Mouse (Mus musculus): ENCODE measurements at regions not wholly inside any gene's neighbourhood (a gene's known extent, or its start where the extent isn't known, plus 50 kb on each side); places are given as distances from the start of the nearest gene placed in this dataset.

DNA sequence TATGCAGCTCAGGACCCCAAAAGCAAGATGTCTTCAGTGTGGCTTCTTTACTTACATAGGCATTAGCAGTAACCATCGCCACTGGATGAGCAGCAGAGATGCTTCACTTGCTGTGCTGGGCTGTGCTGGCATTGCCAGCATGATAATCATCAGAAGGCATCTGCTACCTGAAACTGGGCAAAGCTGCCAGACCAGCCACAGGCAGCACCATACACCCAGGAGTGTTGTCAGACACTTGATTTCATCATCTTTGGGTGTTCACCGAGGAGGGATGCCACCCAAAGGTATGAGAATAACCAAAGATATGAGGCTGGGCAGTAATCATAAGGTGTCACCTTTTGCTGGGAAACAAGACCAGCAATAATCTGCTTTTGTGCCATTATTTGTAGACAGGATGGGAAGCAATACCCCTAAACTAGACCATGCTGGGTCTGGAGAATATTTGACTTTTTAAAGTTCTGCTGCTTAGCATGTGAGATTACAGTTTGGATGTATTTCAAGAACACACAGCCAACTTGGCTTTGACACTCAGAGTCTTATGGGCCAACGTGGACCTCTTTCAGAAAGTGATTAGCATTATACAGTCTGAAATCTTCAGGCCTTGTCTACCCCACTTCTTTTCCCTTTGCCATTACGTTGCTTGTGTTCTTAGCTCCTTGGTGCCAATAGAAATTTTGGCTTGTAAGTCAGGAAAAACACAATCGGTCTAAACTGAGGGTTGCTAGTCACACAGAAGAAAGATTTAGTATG, 80.7 kb upstream of the Cerkl start:
- TF ChIP-seq CTCF (IDR thresholded peaks at IDR 0.05; ENCODE audit: extremely low read depth, insufficient read length, insufficient replicate concordance, low read depth, low read length) (no peak), POLR2A (IDR thresholded peaks at IDR 0.05; ENCODE audit: low read depth, low read length) (no peak)
